Mouse (Mus musculus): Measurements from ENCODE around the gene Ptms. TPM values are rescaled to one million over a fixed set of nuclear protein-coding genes. Genes with fewer than 3 reads are reported as not detected.

The Ptms gene
- total and polyA plus RNA-seq, 3 experiments: 5.6 to 86.4 (median 34.1) TPM

GRCm38 (mm10) chr6:124904991-124905860 is 14.7 kb downstream of the Ptms start:
- Histone ChIP-seq H3K36me3 (replicated peaks) (no peaks in the 10 kb centered on the region), H3K4me3 (ENCODE audit: low read depth, low read length) (no peak overlapping the region), H3K27me3 (ENCODE audit: insufficient read depth, low read length) (peaks cover 52% of the 10 kb centered on the region), H3K9me3 (replicated peaks) (no peaks in the 10 kb centered on the region), H3K4me1 (ENCODE audit: insufficient read depth, low read depth, low read length) (peaks cover 14% of the 10 kb centered on the region)
- DNase-seq (ENCODE audit: low spot score): no peak
- no peak for ATAC-seq (ENCODE audit: extremely low read depth, insufficient number of reproducible peaks, low FRiP score, poor library complexity, severe bottlenecking)
- TF ChIP-seq GATA1 (IDR thresholded peaks at IDR 0.05; ENCODE audit: borderline replicate concordance, low read length): no peak
- no peak for TF ChIP-seq POLR2AphosphoS5 (IDR thresholded peaks at IDR 0.05; ENCODE audit: insufficient replicate concordance, low read depth, low read length)
- no peak for TF ChIP-seq GATA2 (IDR thresholded peaks at IDR 0.05; ENCODE audit: borderline replicate concordance, low read depth, low read length)
- TF ChIP-seq TAL1 (conservative IDR thresholded peaks at IDR 0.05; ENCODE audit: low read depth, low read length): no peak
- no peak for TF ChIP-seq CTCF (IDR thresholded peaks at IDR 0.05; ENCODE audit: low read depth, low read length)

GRCm38 (mm10) chr6:124904161-124904981 is 15.5 kb downstream of the Ptms start:
- Histone ChIP-seq H3K4me1 (ENCODE audit: insufficient read depth, low read depth, low read length) (peaks cover 11% of the 10 kb centered on the region), H3K27me3 (ENCODE audit: insufficient read depth, low read length) (peaks cover 50% of the 10 kb centered on the region), H3K9me3 (replicated peaks) (no peaks in the 10 kb centered on the region), H3K36me3 (replicated peaks) (no peaks in the 10 kb centered on the region), H3K4me3 (ENCODE audit: low read depth, low read length) (peak overlapping the region; percentile 72)
- peak; percentile 84 for DNase-seq (ENCODE audit: low spot score)
- peak; percentile 27; the same call in 1 of the 2 replicates for TF ChIP-seq CTCF (IDR thresholded peaks at IDR 0.05; ENCODE audit: low read depth, low read length)
- no peak for TF ChIP-seq POLR2AphosphoS5 (IDR thresholded peaks at IDR 0.05; ENCODE audit: insufficient replicate concordance, low read depth, low read length)
- ATAC-seq (ENCODE audit: extremely low read depth, insufficient number of reproducible peaks, low FRiP score, poor library complexity, severe bottlenecking): peak; percentile 51

- H3K9me3 ChIP-seq (replicated peaks): no peaks in the 10 kb centered on the region
- ATAC-seq (ENCODE audit: extremely low read depth, insufficient number of reproducible peaks, low FRiP score, poor library complexity, severe bottlenecking) (peak; percentile 86), DNase-seq (ENCODE audit: low spot score) (peak; percentile 83)
- no peaks in the 10 kb centered on the region for H3K36me3 ChIP-seq (replicated peaks)
- peak overlapping the region; percentile 72 for H3K4me3 ChIP-seq (ENCODE audit: low read depth, low read length)
- H3K27me3 ChIP-seq (ENCODE audit: insufficient read depth, low read length): peaks cover 44% of the 10 kb centered on the region
- H3K4me1 ChIP-seq (ENCODE audit: insufficient read depth, low read depth, low read length): peaks cover 11% of the 10 kb centered on the region
- TF ChIP-seq TAL1 (conservative IDR thresholded peaks at IDR 0.05; ENCODE audit: low read depth, low read length) (no peak), POLR2AphosphoS5 (IDR thresholded peaks at IDR 0.05; ENCODE audit: insufficient replicate concordance, low read depth, low read length) (no peak), GATA2 (IDR thresholded peaks at IDR 0.05; ENCODE audit: borderline replicate concordance, low read depth, low read length) (no peak), CTCF (IDR thresholded peaks at IDR 0.05; ENCODE audit: low read depth, low read length) (peak; percentile 97), GATA1 (IDR thresholded peaks at IDR 0.05; ENCODE audit: borderline replicate concordance, low read length) (no peak)
These were observed 16.2 kb downstream of the Ptms start for GRCm38 (mm10) chr6:124903580-124904151.

- peaks cover 36% of the 10 kb centered on the region for H3K27me3 ChIP-seq (ENCODE audit: insufficient read depth, low read length)
- no peaks in the 10 kb centered on the region for H3K36me3 ChIP-seq (replicated peaks)
- ATAC-seq (ENCODE audit: extremely low read depth, insufficient number of reproducible peaks, low FRiP score, poor library complexity, severe bottlenecking): no peak
- H3K4me1 ChIP-seq (ENCODE audit: insufficient read depth, low read depth, low read length): peaks cover 11% of the 10 kb centered on the region
- no peak overlapping the region for H3K4me3 ChIP-seq (ENCODE audit: low read depth, low read length)
- no peak for DNase-seq (ENCODE audit: low spot score)
- no peak for TF ChIP-seq POLR2AphosphoS5 (IDR thresholded peaks at IDR 0.05; ENCODE audit: insufficient replicate concordance, low read depth, low read length)
- TF ChIP-seq GATA2 (IDR thresholded peaks at IDR 0.05; ENCODE audit: borderline replicate concordance, low read depth, low read length): no peak
- no peak for TF ChIP-seq TAL1 (conservative IDR thresholded peaks at IDR 0.05; ENCODE audit: low read depth, low read length)
- TF ChIP-seq CTCF (IDR thresholded peaks at IDR 0.05; ENCODE audit: low read depth, low read length): no peak
- TF ChIP-seq GATA1 (IDR thresholded peaks at IDR 0.05; ENCODE audit: borderline replicate concordance, low read length): no peak
- no peaks in the 10 kb centered on the region for H3K9me3 ChIP-seq (replicated peaks)
These were observed 18.1 kb downstream of the Ptms start for GRCm38 (mm10) chr6:124901851-124902250.

GRCm38 (mm10) chr6:124900801-124901480 is 19.0 kb downstream of the Ptms start:
- Histone ChIP-seq H3K27me3 (ENCODE audit: insufficient read depth, low read length) (peaks cover 33% of the 10 kb centered on the region), H3K4me1 (ENCODE audit: insufficient read depth, low read depth, low read length) (peaks cover 11% of the 10 kb centered on the region), H3K36me3 (replicated peaks) (no peaks in the 10 kb centered on the region), H3K4me3 (ENCODE audit: low read depth, low read length) (no peak overlapping the region), H3K9me3 (replicated peaks) (no peaks in the 10 kb centered on the region)
- TF ChIP-seq GATA1 (IDR thresholded peaks at IDR 0.05; ENCODE audit: borderline replicate concordance, low read length) (no peak), CTCF (IDR thresholded peaks at IDR 0.05; ENCODE audit: low read depth, low read length) (no peak), GATA2 (IDR thresholded peaks at IDR 0.05; ENCODE audit: borderline replicate concordance, low read depth, low read length) (no peak), TAL1 (conservative IDR thresholded peaks at IDR 0.05; ENCODE audit: low read depth, low read length) (no peak), POLR2AphosphoS5 (IDR thresholded peaks at IDR 0.05; ENCODE audit: insufficient replicate concordance, low read depth, low read length) (no peak)
- ATAC-seq (ENCODE audit: extremely low read depth, insufficient number of reproducible peaks, low FRiP score, poor library complexity, severe bottlenecking) (0 out of 2 replicates have a peak, but pooled peaks have one; percentile 9), DNase-seq (ENCODE audit: low spot score) (no peak)

Measured in G1E (cell line).